Mouse (Mus musculus) lung, embryonic 14.5 days (tissue): Measurements from ENCODE around the gene Nfia. TPM values are rescaled to one million over a fixed set of nuclear protein-coding genes. Genes with fewer than 3 reads are reported as not detected.

Source experiments
- ATAC-seq: fragments of 200-750 bp; cut with Nextera tagmentation; 2 replicates; pipeline ENCODE4 v1.8.0; 2017; ENCODE audit warnings: mild to moderate bottlenecking, moderate TSS enrichment, moderate library complexity; ENCODE audit not compliant: insufficient read depth
- DNase-seq: peaks from one replicate; pipeline ENCODE4 v3.0.0-alpha.2; 2015
- H3K27ac ChIP-seq: fragments of 300-500 bp; sonication (generic); 2 replicates; pipeline ENCODE4 v1.5.1; 2014; ENCODE audit warnings: low read depth, mild to moderate bottlenecking, moderate library complexity
- H3K27me3 ChIP-seq: fragments of 300-500 bp; sonication (generic); 2 replicates; pipeline ENCODE4 v1.6.1; 2014; ENCODE audit warnings: low read length, control low read depth; ENCODE audit not compliant: insufficient read depth
- H3K36me3 ChIP-seq: fragments of 300-500 bp; sonication (generic); 2 replicates; pipeline ENCODE4 v1.6.1; 2014; ENCODE audit warnings: control low read depth; ENCODE audit not compliant: insufficient read depth
- H3K4me1 ChIP-seq: fragments of 300-500 bp; sonication (generic); 2 replicates; pipeline ENCODE4 v1.6.1; 2014; ENCODE audit warnings: antibody characterized with exemption, control low read depth; ENCODE audit not compliant: insufficient read depth
- H3K4me2 ChIP-seq: fragments of 300-500 bp; sonication (generic); 2 replicates; pipeline ENCODE4 v1.6.1; 2014; ENCODE audit warnings: mild to moderate bottlenecking
- H3K4me3 ChIP-seq: fragments of 300-500 bp; sonication (generic); 2 replicates; pipeline ENCODE4 v1.5.1; 2014; ENCODE audit warnings: low read depth, low read length
- H3K9ac ChIP-seq: fragments of 300-500 bp; sonication (generic); 2 replicates; pipeline ENCODE4 v1.6.1; 2014
- H3K9me3 ChIP-seq: fragments of 300-500 bp; sonication (generic); 2 replicates; pipeline ENCODE4 v1.6.1; 2016; ENCODE audit warnings: low read depth, low read length, control low read depth
- CTCF ChIP-seq: IDR thresholded peaks from 2 replicates; pipeline ENCODE4 v1.5.1; 2016; ENCODE audit warnings: antibody characterized with exemption, low read depth
- WGBS: fragments of 180-500 bp; shearing (Covaris S2); extraction: QIAGEN DNeasy Blood & Tissue Kit; methylation state at CpG from one replicate; pipeline ENCODE4 v1.1.7; 2014; 5-methylcytosine and 5-hydroxymethylcytosine counted together
- polyA plus RNA-seq: library from polyadenylated mRNA; unstranded; fragments of >200 nt; fragmentation: Nextera tagmentation; extraction: Ambion mirVana; gene quantifications from 2 replicates; pipeline ENCODE4 v1.2.1, GENCODE M21; 2014

The Nfia gene
- polyA plus RNA-seq, 1 experiment from 2014 or later, result 48.2 TPM

GRCm38 (mm10) chr4:98106445-98107092 is 334.0 kb downstream of the Nfia start:
- no peak for ATAC-seq
- TF ChIP-seq CTCF, result no peak
- 29% methylated on average over 14 of the region's 14 CpGs for WGBS
- Histone ChIP-seq H3K4me1 (peaks cover 27% of the 10 kb centered on the region), H3K27ac (peak overlapping the region; percentile 89; the same call in 1 of the 2 replicates), H3K4me3 (no peak overlapping the region), H3K4me2 (0 out of 2 replicates have a peak overlapping the region, but pooled peaks have one; percentile 21), H3K9me3 (no peaks in the 10 kb centered on the region), H3K9ac (no peak overlapping the region), H3K36me3 (no peaks in the 10 kb centered on the region; the same call in 1 of the 2 replicates), H3K27me3 (no peaks in the 10 kb centered on the region)
- peak; percentile 53 for DNase-seq

- H3K4me2 ChIP-seq, result peak overlapping the region; percentile 42; the same call in 1 of the 2 replicates
- no peak for ATAC-seq
- H3K4me1 ChIP-seq, result peaks cover 27% of the 10 kb centered on the region
- DNase-seq, result no peak
- H3K27me3 ChIP-seq, result no peaks in the 10 kb centered on the region
- no peak for TF ChIP-seq CTCF
- H3K36me3 ChIP-seq, result no peaks in the 10 kb centered on the region; the same call in 1 of the 2 replicates
- H3K9ac ChIP-seq, result no peak overlapping the region; the same call in 1 of the 2 replicates
- H3K27ac ChIP-seq, result peak overlapping the region; percentile 89
- no peak overlapping the region for H3K4me3 ChIP-seq
- no peaks in the 10 kb centered on the region for H3K9me3 ChIP-seq
- 9% methylated on average over 4 of the region's 4 CpGs for WGBS
Measured at GRCm38 (mm10) chr4:98107093-98107453, 334.5 kb downstream of the Nfia start.

- no peak overlapping the region for H3K4me3 ChIP-seq
- peak overlapping the region; percentile 42 for H3K4me2 ChIP-seq
- no peaks in the 10 kb centered on the region for H3K27me3 ChIP-seq
- H3K36me3 ChIP-seq, result no peaks in the 10 kb centered on the region; the same call in 1 of the 2 replicates
- ATAC-seq (peak; percentile 14; the same call in 1 of the 2 replicates), DNase-seq (peak; percentile 67)
- WGBS, result 12% methylated on average over 9 of the region's 9 CpGs
- TF ChIP-seq CTCF, result no peak
- H3K27ac ChIP-seq, result peak overlapping the region; percentile 89
- H3K9ac ChIP-seq, result 0 out of 2 replicates have a peak overlapping the region, but pooled peaks have one; percentile 16
- H3K4me1 ChIP-seq, result peaks cover 27% of the 10 kb centered on the region
- no peaks in the 10 kb centered on the region for H3K9me3 ChIP-seq
Measured at GRCm38 (mm10) chr4:98107936-98108675, 335.6 kb downstream of the Nfia start.

GRCm38 (mm10) chr4:98108676-98109016 is 336.1 kb downstream of the Nfia start:
- TF ChIP-seq CTCF, result no peak
- Histone ChIP-seq H3K27ac (peak overlapping the region; percentile 89), H3K4me3 (no peak overlapping the region), H3K4me2 (peak overlapping the region; percentile 42), H3K9ac (no peak overlapping the region), H3K9me3 (no peaks in the 10 kb centered on the region), H3K4me1 (peaks cover 27% of the 10 kb centered on the region), H3K27me3 (no peaks in the 10 kb centered on the region), H3K36me3 (no peaks in the 10 kb centered on the region; the same call in 1 of the 2 replicates)
- ATAC-seq, result peak; percentile 89
- DNase-seq, result peak; percentile 81
- 25% methylated on average over 4 of the region's 4 CpGs for WGBS

GRCm38 (mm10) chr4:98109064-98109463 is 336.5 kb downstream of the Nfia start:
- Histone ChIP-seq H3K9me3 (no peaks in the 10 kb centered on the region), H3K27ac (peak overlapping the region; percentile 89), H3K9ac (no peak overlapping the region), H3K4me1 (peaks cover 27% of the 10 kb centered on the region), H3K36me3 (no peaks in the 10 kb centered on the region; the same call in 1 of the 2 replicates), H3K27me3 (no peaks in the 10 kb centered on the region), H3K4me2 (no peak overlapping the region), H3K4me3 (no peak overlapping the region)
- WGBS, result 17% methylated on average over 7 of the region's 7 CpGs
- ATAC-seq (peak; percentile 69), DNase-seq (peak; percentile 92)
- TF ChIP-seq CTCF, result peak; percentile 72

GRCm38 (mm10) chr4:98109911-98110310 is 337.4 kb downstream of the Nfia start:
- Histone ChIP-seq H3K9me3 (no peaks in the 10 kb centered on the region), H3K27ac (peak overlapping the region; percentile 89), H3K4me3 (no peak overlapping the region), H3K9ac (no peak overlapping the region), H3K27me3 (no peaks in the 10 kb centered on the region), H3K4me2 (no peak overlapping the region), H3K36me3 (no peaks in the 10 kb centered on the region), H3K4me1 (peaks cover 27% of the 10 kb centered on the region)
- no peak for ATAC-seq
- 82% methylated on average over 4 of the region's 4 CpGs for WGBS
- TF ChIP-seq CTCF, result no peak
- DNase-seq, result no peak
